Comparison of ENCODE assay signal across 17 mouse cellular contexts in the genomic region with DNA sequence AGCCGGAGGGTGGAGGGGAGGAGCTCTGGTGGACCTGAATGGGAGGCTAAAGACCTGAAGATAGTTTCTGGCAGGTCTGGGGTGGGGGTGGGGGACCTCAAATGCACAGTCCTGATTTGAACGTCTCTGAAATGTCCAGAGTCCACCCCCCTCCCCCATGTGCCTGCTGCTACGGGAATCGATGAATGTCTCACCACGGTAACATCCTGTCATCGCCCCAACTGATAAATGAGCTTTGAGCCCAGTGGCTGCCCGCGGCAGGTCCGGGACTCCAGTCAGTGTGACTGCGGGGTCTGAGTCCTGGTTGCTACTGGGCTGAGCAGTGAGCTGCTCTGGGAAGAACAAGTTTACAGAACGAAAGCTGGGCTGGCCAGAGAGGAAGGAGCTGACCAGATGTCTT.
DNase-seq lines count a peak whose midpoint lies in the region; ATAC-seq lines count a peak whose summit lies in the region.
"Had no signal": no experiment of that assay in that cellular context is flagged by ENCODE, and none has a peak within 500 bp of the region (broad histone marks: within the 10 kb centered on the region; RNA-seq: fewer than 3 reads in every experiment).

No protein-coding gene starts in this region.

- H3K4me2 ChIP-seq in heart, embryonic 16.5 days (ENCODE audit: low read depth, low read length): 0 out of 2 replicates have a peak overlapping the region, but pooled peaks have one; percentile 9
- no peak overlapping the region for H3K4me2 ChIP-seq in hindbrain, embryonic 15.5 days
- H3K4me2 ChIP-seq in liver, embryonic 15.5 days: no peak overlapping the region; the same call in 1 of the 2 replicates
- H3K4me2 ChIP-seq in forebrain, embryonic 11.5 days (ENCODE audit: low read depth, low read length, severe bottlenecking): no peak overlapping the region
- H3K4me2 ChIP-seq: limb, embryonic 12.5 days had no signal

- H3K9me3 ChIP-seq in heart, embryonic 16.5 days (replicated peaks; ENCODE audit: control insufficient read depth, low read length): peaks cover 5% of the 10 kb centered on the region
- H3K9me3 ChIP-seq in hindbrain, embryonic 15.5 days: no peaks in the 10 kb centered on the region
- H3K9me3 ChIP-seq in liver, embryonic 15.5 days (replicated peaks): no peaks in the 10 kb centered on the region
- H3K9me3 ChIP-seq in forebrain, embryonic 11.5 days (ENCODE audit: control insufficient read depth, low read length): no peaks in the 10 kb centered on the region
- H3K9me3 ChIP-seq: limb, embryonic 12.5 days had no signal

- H3K36me3 ChIP-seq in heart, embryonic 16.5 days (ENCODE audit: control insufficient read depth, insufficient read depth): no peaks in the 10 kb centered on the region
- H3K36me3 ChIP-seq in hindbrain, embryonic 15.5 days: no peaks in the 10 kb centered on the region
- no peaks in the 10 kb centered on the region for H3K36me3 ChIP-seq in liver, embryonic 15.5 days (replicated peaks)
- H3K36me3 ChIP-seq in forebrain, embryonic 11.5 days (ENCODE audit: control insufficient read depth, insufficient read depth, low read length): no peaks in the 10 kb centered on the region
- H3K36me3 ChIP-seq: limb, embryonic 12.5 days had no signal

- no peak for ATAC-seq in heart, embryonic 16.5 days (replicated peaks; ENCODE audit: extremely low read depth, insufficient read depth, low FRiP score)
- peak; percentile 57; the same call in 1 of the 2 replicates for ATAC-seq in hindbrain, embryonic 15.5 days (ENCODE audit: low FRiP score, low read depth)
- peak; percentile 58; the same call in 1 of the 2 replicates for ATAC-seq in liver, embryonic 15.5 days (ENCODE audit: insufficient read depth)
- ATAC-seq in forebrain, embryonic 11.5 days (replicated peaks; ENCODE audit: low FRiP score): no peak

- peaks cover 2% of the 10 kb centered on the region; the same call in 1 of the 2 replicates for H3K4me1 ChIP-seq in heart, embryonic 16.5 days (ENCODE audit: control insufficient read depth, insufficient read depth, low read length)
- no peaks in the 10 kb centered on the region for H3K4me1 ChIP-seq in hindbrain, embryonic 15.5 days (replicated peaks)
- peaks cover 3% of the 10 kb centered on the region for H3K4me1 ChIP-seq in liver, embryonic 15.5 days (replicated peaks)
- H3K4me1 ChIP-seq in forebrain, embryonic 11.5 days (replicated peaks; ENCODE audit: control insufficient read depth, insufficient read depth, low read length): no peaks in the 10 kb centered on the region; the same call in 1 of the 2 replicates
- H3K4me1 ChIP-seq: limb, embryonic 12.5 days had no signal

- 19% methylated on average over 11 of the region's 11 CpGs for WGBS in heart, embryonic 16.5 days
- 34% methylated on average over 11 of the region's 11 CpGs for WGBS in hindbrain, embryonic 15.5 days
- 42% methylated on average over 11 of the region's 11 CpGs for WGBS in liver, embryonic 15.5 days (ENCODE audit: insufficient replicate concordance)
- WGBS in forebrain, embryonic 11.5 days: 80% methylated on average over 11 of the region's 11 CpGs

- no peak overlapping the region for H3K4me3 ChIP-seq in heart, embryonic 16.5 days (ENCODE audit: low read length)
- H3K4me3 ChIP-seq in hindbrain, embryonic 15.5 days: no peak overlapping the region
- H3K4me3 ChIP-seq in liver, embryonic 15.5 days (replicated peaks): no peak overlapping the region
- no peak overlapping the region for H3K4me3 ChIP-seq in forebrain, embryonic 11.5 days (ENCODE audit: low read depth, low read length)
- H3K4me3 ChIP-seq: gastrocnemius, adult 2 months; limb, embryonic 12.5 days had no signal

- H3K27ac ChIP-seq in heart, embryonic 16.5 days (ENCODE audit: low read length): no peak overlapping the region
- H3K27ac ChIP-seq in hindbrain, embryonic 15.5 days (replicated peaks): no peak overlapping the region
- no peak overlapping the region for H3K27ac ChIP-seq in liver, embryonic 15.5 days (replicated peaks)
- no peak overlapping the region for H3K27ac ChIP-seq in forebrain, embryonic 11.5 days (ENCODE audit: low read depth, low read length)
- H3K27ac ChIP-seq: gastrocnemius, adult 2 months; limb, embryonic 12.5 days had no signal

- no peak overlapping the region for H3K9ac ChIP-seq in heart, embryonic 16.5 days (ENCODE audit: low read length)
- H3K9ac ChIP-seq in hindbrain, embryonic 15.5 days: no peak overlapping the region
- H3K9ac ChIP-seq in liver, embryonic 15.5 days: no peak overlapping the region
- no peak overlapping the region for H3K9ac ChIP-seq in forebrain, embryonic 11.5 days (ENCODE audit: low read length)
- H3K9ac ChIP-seq: limb, embryonic 12.5 days had no signal

- no peaks in the 10 kb centered on the region for H3K27me3 ChIP-seq in heart, embryonic 16.5 days (ENCODE audit: control insufficient read depth, insufficient read depth, low read length)
- H3K27me3 ChIP-seq in hindbrain, embryonic 15.5 days: no peaks in the 10 kb centered on the region
- no peaks in the 10 kb centered on the region for H3K27me3 ChIP-seq in liver, embryonic 15.5 days
- no peaks in the 10 kb centered on the region for H3K27me3 ChIP-seq in forebrain, embryonic 11.5 days (ENCODE audit: control insufficient read depth, insufficient read depth, low read length)
- H3K27me3 ChIP-seq: limb, embryonic 12.5 days had no signal

- DNase-seq in heart, postnatal 4 days: no peak
- peak; percentile 50 for DNase-seq in embryo, embryonic 10 days (ENCODE audit: low spot score)
- DNase-seq in adrenal gland, adult 8-10 months: no peak
- DNase-seq in urinary bladder, postnatal 36 days (ENCODE audit: low spot score in 2 of 2): no peak
- no peak for DNase-seq in forebrain, embryonic 11.5 days (ENCODE audit: low spot score)
- DNase-seq: cerebellum, adult 11-12 months; gastrocnemius, adult 2 months; heart, postnatal 10 days; kidney, postnatal 36 days; lung, postnatal 4 days; midbrain, embryonic 14.5 days; right cerebral cortex, postnatal 14 days; thymus, postnatal 14 days had no signal

Comparison
In these comparisons a context has a peak if more than half of its experiments do, and no peak if none do; other contexts are left out.
1. ATAC-seq: peak in hindbrain, embryonic 15.5 days (single experiment) and liver, embryonic 15.5 days (single experiment); none in heart, embryonic 16.5 days (single experiment) and forebrain, embryonic 11.5 days (single experiment).